Mouse (Mus musculus) thymus, adult 2 months (tissue): ENCODE results near the gene Gm7247.

Experiments
- CTCF ChIP-seq: fragments of 200-500 bp; IDR thresholded peaks from 2 replicates; pipeline ENCODE4 v1.5.1; 2012; ENCODE audit warnings: mild to moderate bottlenecking, control low read depth, low read length, moderate library complexity, borderline replicate concordance; ENCODE audit not compliant: control insufficient read depth, poor library complexity, insufficient read depth; ENCODE audit errors: extremely low read depth
- POLR2A ChIP-seq: fragments of 200-500 bp; IDR thresholded peaks from 2 replicates; pipeline ENCODE4 v1.6.1; 2012; ENCODE audit warnings: mild to moderate bottlenecking, low read length, control low read depth, moderate library complexity; ENCODE audit not compliant: control insufficient read depth, poor library complexity, insufficient read depth; ENCODE audit errors: extremely low read depth

DNA sequence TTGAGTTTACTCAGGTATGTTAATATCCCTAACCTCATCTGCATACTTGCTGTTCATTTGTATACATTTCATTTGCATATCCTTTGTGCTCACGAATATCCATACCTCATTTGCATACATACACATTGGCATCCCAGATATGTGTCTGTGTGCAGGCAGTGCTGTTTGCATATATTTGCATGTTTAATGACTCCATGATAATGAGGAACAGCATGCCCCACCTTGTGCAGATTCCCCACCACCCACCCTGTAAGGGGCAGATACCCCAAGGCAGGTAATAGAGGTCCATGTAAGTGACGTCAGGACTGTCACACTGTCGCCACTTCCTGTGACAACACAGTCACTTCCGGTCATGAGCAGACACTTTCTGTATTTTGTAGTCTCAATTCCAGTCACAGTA is 24.2 kb downstream of the Gm7247 start:
- TF ChIP-seq CTCF (no peak), POLR2A (no peak)
